Mouse (Mus musculus) brain, adult 2 months (tissue): ENCODE measurements around the gene Pdzd8.

ENCODE experiments used
- DNase-seq: peaks from one replicate; pipeline ENCODE4 v3.0.0; 2011; ENCODE audit warnings: low read depth, low spot score

Gene Pdzd8

DNA sequence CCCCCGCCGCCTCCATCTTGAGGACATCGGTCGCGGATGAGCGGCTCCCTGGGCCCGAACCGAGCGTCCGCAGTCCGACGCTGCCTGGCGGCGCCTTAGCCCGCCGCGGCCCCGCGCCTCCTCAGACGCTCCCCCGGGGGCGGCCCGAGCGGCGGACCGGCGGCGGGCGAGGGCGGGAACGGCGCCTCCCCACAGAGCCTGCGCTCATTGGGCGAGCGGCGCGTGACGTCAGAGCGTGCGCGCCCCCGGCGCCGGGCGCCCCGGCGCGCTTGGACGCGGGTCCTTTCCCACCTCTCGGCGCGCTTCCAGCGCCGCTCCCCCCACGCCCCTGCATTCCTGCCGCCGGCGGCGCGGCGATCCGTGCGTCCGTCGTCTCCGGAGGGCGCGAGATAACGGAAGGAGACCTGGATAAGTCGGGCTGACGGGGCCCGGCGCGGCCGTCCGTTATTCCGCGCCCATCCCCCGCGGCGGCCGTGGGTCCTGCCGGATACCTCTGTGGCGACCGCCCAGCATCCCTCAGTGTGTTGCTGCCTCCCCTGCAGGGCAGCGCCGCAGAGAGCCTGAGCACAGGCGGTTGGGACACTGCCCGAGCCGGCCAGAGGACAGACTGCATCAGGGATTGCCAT is at the start of gene Pdzd8:
Gene Pdzd8, minus strand, starts transcription at position 123 of the 626 bp plus-strand sequence.
- DNase-seq: peak; percentile 93

DNA sequence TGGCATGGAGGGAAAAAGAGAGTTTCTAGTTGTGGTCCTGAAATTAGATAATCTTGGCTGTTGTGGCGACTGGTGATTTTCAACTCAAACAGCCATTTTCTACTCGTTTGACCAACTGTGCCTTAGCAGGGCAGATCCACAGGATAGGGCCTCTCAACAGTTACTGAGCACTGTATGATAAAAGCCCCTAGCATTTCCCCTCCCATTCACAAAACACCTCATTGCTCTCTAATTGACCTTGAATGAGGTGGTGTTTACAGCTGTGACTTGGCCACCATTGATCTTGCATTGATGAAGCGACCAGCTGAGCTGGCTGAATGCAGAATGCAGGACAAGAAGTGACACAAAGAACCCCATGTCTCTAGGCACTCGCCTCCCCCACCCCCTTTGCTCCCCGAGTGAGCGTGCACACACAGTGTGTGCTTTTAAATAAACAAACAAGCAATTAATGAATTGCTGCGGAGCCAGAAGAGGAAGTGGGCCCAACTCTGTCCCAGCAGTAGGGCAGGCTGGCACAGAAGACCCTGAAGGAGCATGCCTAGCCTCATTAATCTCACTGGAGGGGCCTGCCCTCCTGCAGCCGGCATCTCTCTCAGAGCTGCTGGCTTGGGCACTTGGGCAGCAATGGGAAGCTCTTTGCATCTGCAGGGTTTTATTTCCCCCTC is 48.3 kb upstream of the Pdzd8 start:
- DNase-seq: peak; percentile 46

DNA sequence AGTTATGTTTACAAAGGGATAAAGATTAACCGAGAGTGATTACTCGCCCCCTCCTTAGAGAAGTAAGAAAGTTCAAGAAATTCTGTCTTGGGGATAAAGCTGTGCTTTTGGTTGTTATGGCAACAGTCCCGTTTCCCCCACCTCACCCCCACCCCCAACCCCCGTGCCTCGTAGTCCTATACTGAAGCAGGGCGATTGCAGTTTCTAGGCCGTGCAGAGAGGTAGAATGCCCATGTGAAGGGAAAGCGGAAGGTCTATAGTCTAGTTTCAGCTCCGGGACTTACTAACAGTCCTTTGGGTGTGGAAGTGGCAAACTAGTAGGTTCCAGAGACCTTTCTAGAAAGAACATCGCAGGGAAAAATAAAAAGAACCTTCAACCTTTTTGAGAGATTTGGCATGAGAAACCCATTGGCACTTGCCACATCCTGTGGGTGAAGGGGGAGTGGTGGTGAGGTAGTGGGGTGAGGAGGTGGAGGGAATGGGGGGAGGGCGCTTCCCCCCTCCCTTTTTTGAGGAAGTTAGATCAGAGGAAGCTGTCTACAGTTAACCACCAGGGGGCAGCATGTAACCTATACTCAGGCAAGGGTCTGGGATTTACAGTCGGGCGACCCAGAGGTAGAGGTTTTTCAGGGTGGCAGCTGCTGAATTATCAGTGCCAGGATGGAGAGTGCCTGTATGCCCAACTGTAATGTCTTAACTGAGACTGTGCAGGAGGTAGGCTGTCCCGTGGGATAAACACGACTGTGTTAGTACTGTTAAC is 43.4 kb upstream of the Pdzd8 start:
- DNase-seq: peak; percentile 77

DNA sequence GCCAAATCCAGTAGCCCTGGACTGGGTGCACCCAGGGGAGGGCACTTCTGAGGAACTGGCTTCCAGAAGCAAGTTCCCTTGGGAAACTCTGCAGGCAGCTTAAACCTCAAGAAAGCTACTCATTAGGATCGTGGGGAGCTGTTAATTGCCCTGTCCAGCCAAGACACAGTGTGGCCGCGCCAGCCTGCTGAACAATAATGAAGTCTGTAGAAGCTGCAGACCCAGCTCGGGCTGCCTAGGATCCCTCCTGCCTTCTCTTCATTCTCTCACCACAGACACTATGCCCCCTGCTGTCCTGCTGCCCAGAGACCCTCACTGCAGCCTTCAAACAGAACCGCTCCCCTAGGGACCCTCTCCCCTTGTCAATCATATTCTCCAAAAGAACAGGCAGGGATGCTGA is 42.8 kb upstream of the Pdzd8 start:
- no peak for DNase-seq

DNA sequence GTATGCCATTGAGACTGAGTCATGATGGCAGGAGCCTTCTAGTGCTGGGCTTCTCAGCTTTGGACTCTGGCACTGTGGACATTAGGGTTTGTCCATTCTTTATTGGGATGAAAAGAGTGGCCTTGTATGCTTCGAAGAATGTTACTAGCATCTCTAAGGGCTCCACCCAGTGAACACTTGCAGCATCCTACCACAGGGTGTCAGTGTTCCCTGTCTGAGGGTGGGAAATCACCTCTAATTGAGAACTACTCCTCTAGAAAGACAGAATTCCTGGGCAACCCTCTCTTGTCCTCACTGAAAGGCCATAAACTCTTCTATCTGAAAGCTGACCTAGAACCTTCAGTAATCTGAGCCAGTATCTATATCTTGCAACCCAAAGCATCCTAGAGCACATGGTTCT is 41.6 kb upstream of the Pdzd8 start:
- peak; percentile 55 for DNase-seq

DNA sequence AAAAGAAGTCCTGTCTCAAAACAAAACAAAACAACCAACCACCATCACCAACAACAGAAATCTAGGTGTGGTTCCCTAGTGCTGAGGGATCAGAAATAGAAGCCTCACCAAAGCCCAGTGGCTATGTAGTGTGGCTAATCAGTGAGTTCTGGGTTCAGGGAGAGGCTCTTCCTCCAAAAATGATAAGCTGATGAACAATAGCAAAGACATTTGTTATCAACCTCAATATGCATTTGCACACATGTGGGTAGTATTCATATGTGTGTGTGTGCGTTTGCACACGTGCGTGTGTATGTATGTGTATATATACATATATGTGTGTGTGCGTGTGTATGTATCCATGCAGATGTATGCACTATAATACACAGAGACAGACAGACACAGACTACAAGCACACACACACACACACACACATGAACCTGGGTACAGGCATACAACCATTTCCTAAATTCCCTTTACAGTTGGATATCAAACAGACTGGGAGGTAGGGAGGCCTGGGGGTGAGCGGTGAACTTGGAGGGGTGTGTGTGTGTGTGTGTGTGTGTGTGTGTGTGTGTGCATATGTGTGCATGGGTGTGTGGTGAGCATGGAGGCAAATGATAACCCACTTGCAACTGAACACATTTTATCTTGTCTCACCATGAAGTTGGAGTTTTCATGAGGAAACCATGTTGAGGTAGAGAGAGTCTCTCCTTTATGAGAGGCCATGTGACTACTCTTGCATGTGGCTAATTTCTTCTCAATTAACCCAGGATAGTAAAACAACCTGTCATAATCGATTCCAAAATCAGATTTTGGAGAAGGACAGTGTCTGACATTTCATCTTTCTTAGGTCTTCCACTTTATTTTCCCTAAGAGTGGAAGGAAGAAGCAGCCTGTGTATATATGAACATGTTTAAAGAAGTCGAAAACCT is 39.3 kb upstream of the Pdzd8 start:
- DNase-seq: no peak

DNA sequence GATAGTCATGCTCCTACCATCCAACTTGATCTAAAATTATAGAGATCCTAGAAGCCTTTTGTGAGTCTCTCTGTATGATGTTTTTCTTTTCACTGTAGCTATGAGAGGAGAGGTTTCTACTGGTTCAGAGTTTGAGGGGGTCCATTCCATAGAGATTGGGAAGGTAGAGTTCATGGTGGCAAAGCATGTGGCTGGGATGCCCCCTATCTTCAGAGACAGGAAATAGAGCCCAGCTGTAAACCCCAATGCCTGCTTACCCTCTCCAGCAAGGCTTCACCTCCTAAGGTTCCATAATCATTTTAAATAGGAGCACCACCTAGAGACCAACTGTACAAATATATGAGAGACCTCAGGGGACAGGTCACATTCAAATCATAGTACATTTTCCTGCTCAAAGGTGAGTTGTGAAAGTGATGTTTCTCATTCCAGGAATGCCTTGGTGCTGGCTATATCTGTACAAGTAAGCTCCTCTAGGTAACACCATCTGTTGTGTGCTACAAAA is 36.9 kb upstream of the Pdzd8 start:
- DNase-seq: no peak

DNA sequence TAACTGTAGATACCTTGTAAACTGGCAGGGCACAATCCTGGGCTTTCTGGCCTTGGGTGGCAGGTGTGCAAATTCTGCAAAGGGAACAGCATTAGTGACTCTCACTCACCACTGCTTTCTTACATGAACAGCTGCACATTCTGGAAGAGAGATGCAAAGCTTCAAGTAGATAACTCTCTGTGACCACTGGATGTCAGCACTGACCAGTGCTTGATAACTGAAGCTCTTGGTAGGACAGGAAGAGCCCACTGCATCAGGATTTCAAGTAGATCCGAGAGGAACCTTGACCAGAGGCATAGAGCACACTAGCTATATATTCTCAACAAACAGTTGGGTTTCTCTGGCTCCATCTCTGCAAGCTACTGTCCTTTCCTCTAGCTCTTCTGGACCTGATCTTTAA is 34.4 kb upstream of the Pdzd8 start:
- DNase-seq: peak; percentile 48

DNA sequence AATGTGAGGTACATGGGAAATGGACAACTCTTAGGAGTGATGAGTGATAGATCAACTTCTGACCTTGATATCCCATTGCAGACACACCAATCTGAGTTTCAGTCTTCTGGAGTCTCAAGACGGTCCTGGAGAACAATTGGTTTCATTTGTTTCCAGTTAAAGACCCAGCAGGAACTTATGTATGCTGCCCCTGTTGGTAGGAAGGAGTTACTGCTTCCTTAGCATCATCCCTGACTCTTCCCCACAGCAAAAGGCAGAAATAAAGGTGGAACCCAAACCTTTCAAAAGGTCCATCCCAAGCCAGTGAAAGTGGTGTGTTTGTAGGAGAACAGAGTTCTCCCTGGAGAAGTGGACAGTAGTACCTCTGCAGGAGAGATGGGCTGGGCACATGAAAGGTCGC is 30.9 kb upstream of the Pdzd8 start:
- DNase-seq: no peak

DNA sequence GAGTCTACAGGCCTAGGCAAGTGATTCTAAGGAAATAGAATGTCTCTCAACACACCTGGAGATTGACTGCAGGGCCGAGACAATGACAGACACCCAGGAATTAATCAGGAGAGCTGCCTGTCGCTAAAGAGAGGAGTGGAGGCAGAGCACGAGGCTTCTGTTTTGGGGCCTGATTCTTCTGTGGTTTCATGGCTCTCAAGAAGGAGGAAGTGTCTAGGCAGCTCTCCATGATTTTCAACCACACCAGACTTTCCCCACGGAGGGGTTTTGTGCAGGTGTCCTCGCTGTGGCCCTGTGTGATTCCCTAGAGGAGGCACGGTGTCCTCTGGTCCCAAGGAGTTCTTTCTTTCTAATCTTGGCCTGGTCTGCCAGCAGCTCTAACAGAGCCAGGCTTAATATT is 29.4 kb upstream of the Pdzd8 start:
- DNase-seq: no peak

DNA sequence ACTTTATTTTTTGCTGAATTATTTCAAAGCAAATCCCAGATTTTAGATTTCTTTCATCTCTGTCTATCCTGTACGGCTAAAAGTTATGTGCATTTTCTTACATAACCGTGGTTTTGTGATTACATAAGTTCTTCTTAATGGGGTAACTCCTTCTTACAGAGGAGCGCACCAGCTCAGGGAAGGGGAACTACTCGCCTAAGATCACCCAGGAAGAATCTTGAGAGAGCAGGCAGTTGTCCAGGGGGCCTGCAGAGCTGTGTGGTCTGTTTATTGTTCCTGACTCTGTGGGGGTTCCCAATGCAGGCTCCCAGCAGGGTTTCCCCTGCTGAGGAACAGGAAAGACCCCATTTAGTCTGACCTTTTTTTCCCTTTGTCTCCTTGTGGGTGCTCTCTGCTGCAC is 27.3 kb upstream of the Pdzd8 start:
- DNase-seq: peak; percentile 28

DNA sequence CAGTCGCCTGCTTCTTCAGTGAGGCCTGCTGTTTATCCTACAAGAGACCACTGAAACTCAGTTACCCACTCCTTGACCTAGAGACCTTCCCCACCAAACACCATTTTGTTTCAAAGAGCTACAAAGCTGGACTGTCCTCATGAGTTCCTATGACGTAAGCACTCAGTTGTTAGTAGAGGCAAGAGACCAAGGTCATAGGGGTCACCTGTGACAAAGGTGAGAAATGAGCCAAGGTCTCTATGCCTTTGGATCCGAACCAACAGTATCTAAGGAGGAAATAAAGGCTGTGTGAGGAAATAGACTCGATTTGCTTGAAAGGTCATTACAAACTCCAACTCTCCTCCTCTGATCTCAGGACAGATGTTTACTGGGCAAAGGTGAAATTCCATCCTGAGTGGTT is 25.4 kb upstream of the Pdzd8 start:
- DNase-seq: no peak

DNA sequence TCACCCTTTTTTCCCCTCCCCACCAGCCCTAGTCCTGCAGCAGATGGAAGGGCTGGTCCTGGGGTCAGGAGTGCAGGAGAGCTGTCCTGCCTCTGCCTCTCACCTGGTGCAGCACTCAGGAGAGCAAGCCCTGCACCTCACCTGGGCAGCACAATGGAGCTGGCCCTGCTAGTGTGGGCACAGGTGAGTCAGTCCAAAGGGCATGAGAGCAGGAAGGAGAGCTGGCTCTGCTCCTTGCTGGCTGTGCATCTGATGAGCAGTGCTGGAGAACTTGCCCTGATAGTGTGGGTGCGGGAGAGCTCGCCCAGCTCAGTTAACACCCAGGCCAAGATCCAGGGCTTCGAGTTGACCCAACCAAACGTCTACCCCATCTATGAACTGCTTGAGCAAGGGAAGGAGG is 22.3 kb upstream of the Pdzd8 start:
- DNase-seq: no peak

DNA sequence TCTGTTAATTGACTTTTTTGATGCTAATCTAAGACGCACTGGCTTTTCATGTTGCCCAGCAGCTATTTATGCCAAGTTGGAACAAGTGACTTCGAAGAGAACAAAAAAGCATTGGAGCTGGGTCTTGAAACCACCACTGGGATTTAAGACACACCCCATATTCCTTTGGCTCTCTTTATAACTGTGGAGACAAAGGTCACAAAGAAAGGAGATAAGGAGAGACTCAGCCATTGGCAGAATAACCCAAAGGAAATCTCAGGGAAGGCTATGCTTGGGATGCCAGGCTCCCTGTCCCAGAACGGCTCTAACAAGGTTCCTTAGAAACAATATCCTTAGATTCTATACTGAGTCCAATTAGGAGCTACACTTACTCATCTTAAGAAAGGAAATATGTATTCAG is 21.1 kb upstream of the Pdzd8 start:
- DNase-seq: no peak

DNA sequence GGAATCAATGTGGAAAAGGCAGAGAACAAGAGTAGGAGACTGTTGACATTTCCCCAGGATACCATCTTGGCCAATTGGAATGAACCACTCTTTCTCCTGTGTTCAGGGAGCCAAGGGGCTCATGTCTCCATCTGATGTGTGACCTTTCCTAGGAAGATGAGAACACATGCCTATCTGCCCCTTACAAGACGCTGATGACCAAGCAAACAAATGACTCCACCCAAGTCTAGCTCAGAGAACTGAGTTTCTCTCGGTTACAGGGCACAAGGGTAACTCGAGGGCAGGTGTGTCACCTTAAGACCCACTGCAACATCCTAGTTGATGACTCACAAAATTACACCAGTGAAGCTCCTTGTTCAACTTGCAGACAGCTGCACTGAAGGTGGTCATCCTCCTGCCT is 18.1 kb upstream of the Pdzd8 start:
- no peak for DNase-seq

DNA sequence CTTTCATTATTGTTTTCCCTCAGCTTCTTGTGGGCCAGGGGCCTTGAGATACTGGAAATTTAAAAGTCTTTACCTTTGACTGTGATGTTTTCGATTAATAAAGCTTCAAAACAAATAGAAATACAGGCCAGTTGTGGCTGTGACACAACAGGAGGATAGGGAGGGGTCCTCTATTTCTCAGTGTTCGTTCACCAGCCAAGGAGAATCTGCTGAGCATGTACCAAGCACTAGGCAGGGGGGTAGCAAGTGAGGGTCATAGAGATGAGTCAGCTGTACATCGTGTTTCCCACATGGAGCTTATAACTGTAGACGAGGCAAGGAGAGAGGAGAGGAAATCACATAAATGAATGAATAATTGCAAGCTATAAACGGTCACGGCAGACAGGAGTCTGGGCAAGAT is 17.1 kb upstream of the Pdzd8 start:
- no peak for DNase-seq

DNA sequence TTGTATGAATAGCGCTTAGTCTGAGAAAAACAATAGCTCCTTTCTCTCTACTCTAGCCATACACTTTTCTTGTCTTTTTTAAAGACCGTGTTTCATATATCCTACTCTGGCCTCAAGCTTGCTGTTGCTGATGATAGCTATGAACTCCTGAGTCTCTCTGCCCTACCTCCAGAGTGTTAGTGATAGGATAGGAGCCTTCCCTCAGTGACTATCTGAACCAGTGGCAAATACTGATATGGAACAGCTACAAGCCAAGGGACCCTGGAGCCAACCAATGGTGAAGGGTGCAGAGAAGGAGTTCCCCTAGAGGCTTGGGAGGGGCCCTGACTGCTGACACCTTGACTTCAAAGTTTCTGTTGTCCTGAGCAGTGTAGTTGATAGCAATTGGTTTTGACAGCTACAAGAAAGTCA is 14.9 kb upstream of the Pdzd8 start:
- no peak for DNase-seq

DNA sequence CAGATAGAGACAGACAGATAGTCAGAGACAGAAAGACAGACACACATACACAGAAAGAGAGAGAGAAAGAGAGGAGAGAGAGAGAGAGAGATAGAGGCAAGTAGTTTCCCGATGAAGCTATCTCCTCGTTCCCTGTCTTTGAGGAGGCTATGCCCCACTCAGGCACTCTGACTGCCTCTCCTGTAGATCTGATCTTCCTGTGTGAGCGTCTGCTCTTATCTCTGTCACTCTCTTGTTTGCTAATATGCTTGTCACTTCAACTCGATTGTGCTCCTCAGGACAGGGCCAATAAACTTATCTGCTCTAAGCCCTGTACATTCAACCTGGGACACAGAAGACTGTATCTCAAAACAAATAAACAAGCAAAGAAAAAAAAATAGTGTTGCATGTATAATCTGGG is 13.6 kb upstream of the Pdzd8 start:
- no peak for DNase-seq

DNA sequence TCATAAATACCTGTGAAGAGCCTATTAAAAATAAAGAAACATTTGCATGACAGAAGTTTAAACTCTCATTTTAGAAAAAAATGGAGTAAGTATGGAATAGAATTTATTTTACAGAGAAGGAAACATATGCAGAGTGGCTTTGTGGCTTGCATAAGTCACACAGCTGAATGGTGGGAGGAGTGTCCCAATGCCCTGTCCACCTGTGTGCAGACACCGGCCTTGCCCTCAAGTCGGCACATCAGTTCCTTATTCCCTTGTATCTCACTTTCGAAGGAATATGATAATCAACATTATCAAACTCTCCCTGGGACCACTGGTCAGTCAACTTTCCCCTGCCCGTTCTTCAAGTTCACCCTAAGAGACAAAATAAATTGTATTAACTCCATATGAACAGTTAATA is 12.3 kb upstream of the Pdzd8 start:
- DNase-seq: no peak

DNA sequence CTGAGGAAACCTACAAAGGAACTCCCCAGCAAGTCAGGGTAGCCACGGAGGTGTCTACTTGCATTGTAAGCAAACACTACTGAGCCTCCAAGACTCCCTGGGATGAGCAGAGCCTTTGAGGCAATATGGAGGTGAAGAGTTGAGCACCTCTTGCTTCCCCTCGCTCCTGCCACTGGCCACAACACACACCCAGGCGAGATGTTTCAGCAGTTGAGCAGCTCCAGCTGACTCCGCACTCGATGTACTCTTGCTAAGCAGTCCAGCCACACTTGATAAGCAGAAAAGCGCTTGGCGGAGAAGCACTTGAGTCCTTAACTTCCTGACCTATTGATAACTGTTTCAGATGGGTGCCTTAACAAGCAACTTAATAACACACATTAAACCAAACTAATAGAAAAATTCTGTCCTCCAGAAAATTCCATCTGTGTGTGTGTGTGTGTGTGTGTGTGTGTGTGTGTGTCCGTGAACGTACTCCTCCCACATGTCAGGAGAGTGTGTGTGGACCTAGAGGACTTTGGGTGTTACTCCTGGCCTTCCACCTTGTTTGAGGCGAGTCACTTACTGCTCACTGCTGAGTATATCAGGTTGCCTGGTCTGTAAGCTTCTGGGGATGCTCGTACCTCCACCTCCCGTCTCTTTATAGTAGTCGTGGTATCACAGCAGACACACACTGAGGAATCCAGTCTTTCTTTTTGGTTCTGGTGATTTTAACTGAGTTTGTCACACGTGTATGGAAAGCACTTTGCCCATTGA is 11.4 kb upstream of the Pdzd8 start:
- DNase-seq: no peak

DNA sequence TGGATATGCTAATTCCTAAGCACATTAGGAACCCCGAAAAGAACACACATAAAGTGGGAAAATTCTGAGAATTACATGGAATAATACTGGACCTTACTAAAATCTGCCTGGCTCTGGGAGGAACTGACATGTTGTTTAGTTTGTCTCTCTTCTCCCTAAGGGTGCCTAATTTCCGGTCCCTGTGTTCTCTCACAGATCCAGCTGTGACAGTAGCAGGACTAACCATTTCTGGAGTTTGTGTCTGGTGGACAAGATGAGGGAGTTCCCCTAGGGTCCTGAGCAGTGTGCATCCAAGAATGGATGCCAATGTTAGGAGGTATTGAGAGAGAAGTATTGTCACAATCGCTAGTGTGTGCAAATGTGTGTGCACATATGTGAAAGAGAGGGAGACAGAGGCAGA is 10.8 kb upstream of the Pdzd8 start:
- no peak for DNase-seq
